Mouse (Mus musculus): ENCODE measurements around the gene Sec23ip. TPM values are rescaled to one million over a fixed set of nuclear protein-coding genes. Genes with fewer than 3 reads are reported as not detected.
"Not testable (repeated sequence)": the region's sequence is repeated elsewhere in the genome, so short reads cannot be mapped to it uniquely, and the experiment has no call there.

Sec23ip gene
- total and polyA plus RNA-seq, 3 experiments: 16.0 to 40.1 (median 19.3) TPM

GRCm38 (mm10) chr7:128699959-128700358 lies 44.8 kb upstream of the Sec23ip start:
- DNase-seq (ENCODE audit: extremely low read depth); H3K4me2 ChIP-seq (ENCODE audit: insufficient read depth, low read depth, poor library complexity, severe bottlenecking); H3K4me1 ChIP-seq (ENCODE audit: control insufficient read depth in 1 of 2, insufficient read depth in 2 of 2); H3K79me2 ChIP-seq (replicated peaks; ENCODE audit: control insufficient read depth, extremely low read depth, insufficient read depth, poor library complexity, severe bottlenecking); H3K27me3 ChIP-seq (replicated peaks); dilution Hi-C loops (cut with MboI; ENCODE audit: extremely low pct_ligation_motif_present, extremely low pct_unique_long_range_greater_than_20kb, low sequenced_read_pairs); H3K9me3 ChIP-seq (replicated peaks; ENCODE audit: low read length); H3K9ac ChIP-seq (ENCODE audit: insufficient read depth, low read depth); H3K4me3 ChIP-seq (replicated peaks in 1 of 3; ENCODE audit: low read depth in 2 of 3, low read length in 2 of 3, poor library complexity in 1 of 3); H3K27ac ChIP-seq (ENCODE audit: insufficient read depth, low read depth): not testable (repeated sequence)
- H3K36me3 ChIP-seq (replicated peaks in 1 of 2; ENCODE audit: control insufficient read depth in 1 of 2, insufficient read depth in 1 of 2, low read length in 1 of 2): peaks cover 62 to 92% of the 10 kb centered on the region in 2 experiments
- in situ Hi-C loops (cut with MboI; ENCODE audit: low pct_ligation_motif_present, low pct_unique_long_range_greater_than_20kb, low sequenced_read_pairs): loop anchor here (5.0 to 10.0 kb wide), 2 partner anchors 235 to 328 kb away; partner anchors contain the start of gene Tial1

GRCm38 (mm10) chr7:128705735-128706134 lies 39.0 kb upstream of the Sec23ip start:
- in situ Hi-C loops (cut with MboI; ENCODE audit: low pct_ligation_motif_present, low pct_unique_long_range_greater_than_20kb, low sequenced_read_pairs): loop anchor here (10.0 kb wide), 1 partner anchor 241 kb away; the partner anchor contains the start of gene Tial1
- H3K4me3 ChIP-seq (replicated peaks in 1 of 3; ENCODE audit: low read depth in 2 of 3, low read length in 2 of 3, poor library complexity in 1 of 3): no peak overlapping the region
- no peaks in the 10 kb centered on the region for H3K4me1 ChIP-seq (ENCODE audit: control insufficient read depth in 1 of 2, insufficient read depth in 2 of 2)
- H3K9ac ChIP-seq (ENCODE audit: insufficient read depth, low read depth): no peak overlapping the region
- TF ChIP-seq CTCF (conservative IDR thresholded peaks at IDR 0.05 in 1 of 2, IDR thresholded peaks at IDR 0.05 in 1 of 2; ENCODE audit: low read depth in 2 of 2, low read length in 2 of 2) (peak; percentile 79 to 99), SMC3 (IDR thresholded peaks at IDR 0.05; ENCODE audit: low read depth, low read length) (peak; percentile 56), MAZ (IDR thresholded peaks at IDR 0.05; ENCODE audit: low read depth, low read length) (no peak), RAD21 (IDR thresholded peaks at IDR 0.05; ENCODE audit: low read depth, low read length) (peak; percentile 69)
- no peak overlapping the region for H3K27ac ChIP-seq (ENCODE audit: insufficient read depth, low read depth)
- peaks cover 82 to 98% of the 10 kb centered on the region in 2 experiments for H3K36me3 ChIP-seq (replicated peaks in 1 of 2; ENCODE audit: control insufficient read depth in 1 of 2, insufficient read depth in 1 of 2, low read length in 1 of 2)
- peak; percentile 51 for DNase-seq (ENCODE audit: extremely low read depth)
- H3K79me2 ChIP-seq (replicated peaks; ENCODE audit: control insufficient read depth, extremely low read depth, insufficient read depth, poor library complexity, severe bottlenecking): no peaks in the 10 kb centered on the region; the same call in 1 of the 2 replicates
- dilution Hi-C loops (cut with MboI; ENCODE audit: extremely low pct_ligation_motif_present, extremely low pct_unique_long_range_greater_than_20kb, low sequenced_read_pairs): no loop called here
- H3K27me3 ChIP-seq (replicated peaks): no peaks in the 10 kb centered on the region
- H3K4me2 ChIP-seq (ENCODE audit: insufficient read depth, low read depth, poor library complexity, severe bottlenecking): no peak overlapping the region
- no peaks in the 10 kb centered on the region for H3K9me3 ChIP-seq (replicated peaks; ENCODE audit: low read length)

GRCm38 (mm10) chr7:128717991-128718390 lies 26.8 kb upstream of the Sec23ip start:
- no peak overlapping the region for H3K4me2 ChIP-seq (ENCODE audit: insufficient read depth, low read depth, poor library complexity, severe bottlenecking)
- dilution Hi-C loops (cut with MboI; ENCODE audit: extremely low pct_ligation_motif_present, extremely low pct_unique_long_range_greater_than_20kb, low sequenced_read_pairs): no loop called here
- H3K79me2 ChIP-seq (replicated peaks; ENCODE audit: control insufficient read depth, extremely low read depth, insufficient read depth, poor library complexity, severe bottlenecking): no peaks in the 10 kb centered on the region
- in situ Hi-C loops (cut with MboI; ENCODE audit: low pct_ligation_motif_present, low pct_unique_long_range_greater_than_20kb, low sequenced_read_pairs): no loop called here
- no peaks in the 10 kb centered on the region for H3K27me3 ChIP-seq (replicated peaks)
- H3K27ac ChIP-seq (ENCODE audit: insufficient read depth, low read depth): no peak overlapping the region
- no peak overlapping the region for H3K4me3 ChIP-seq (replicated peaks in 1 of 3; ENCODE audit: low read depth in 2 of 3, low read length in 2 of 3, poor library complexity in 1 of 3)
- no peaks in the 10 kb centered on the region for H3K4me1 ChIP-seq (ENCODE audit: control insufficient read depth in 1 of 2, insufficient read depth in 2 of 2)
- no peaks in the 10 kb centered on the region for H3K9me3 ChIP-seq (replicated peaks; ENCODE audit: low read length)
- H3K36me3 ChIP-seq (replicated peaks in 1 of 2; ENCODE audit: control insufficient read depth in 1 of 2, insufficient read depth in 1 of 2, low read length in 1 of 2): peaks cover 62 to 91% of the 10 kb centered on the region in 2 experiments
- no peak for DNase-seq (ENCODE audit: extremely low read depth)
- H3K9ac ChIP-seq (ENCODE audit: insufficient read depth, low read depth): no peak overlapping the region
- TF ChIP-seq ZNF384 (IDR thresholded peaks at IDR 0.05; ENCODE audit: low read depth, low read length): no peak
- no peak for TF ChIP-seq ZKSCAN1 (IDR thresholded peaks at IDR 0.05; ENCODE audit: borderline replicate concordance, low read depth, low read length)
- no peak for TF ChIP-seq UBTF (IDR thresholded peaks at IDR 0.05; ENCODE audit: low read depth, low read length)
- no peak for TF ChIP-seq JUND (conservative IDR thresholded peaks at IDR 0.05; ENCODE audit: low read depth, low read length)
- no peak for TF ChIP-seq JUN (IDR thresholded peaks at IDR 0.05; ENCODE audit: insufficient read depth, low read depth, low read length)

Data from CH12.LX (cell line).